Mouse (Mus musculus) lung, embryonic 16.5 days (tissue): Measurements from ENCODE around the gene Bfsp2. TPM values are rescaled to one million over a fixed set of nuclear protein-coding genes. Genes with fewer than 3 reads are reported as not detected.

Experiments used
- ATAC-seq: fragments of 200-750 bp; cut with Nextera tagmentation; 2 replicates; pipeline ENCODE4 v1.8.0; 2017; ENCODE audit warnings: low read depth, mild to moderate bottlenecking, moderate library complexity
- H3K27ac ChIP-seq: fragments of 300-500 bp; sonication (generic); 2 replicates; pipeline ENCODE4 v1.5.1; 2014; ENCODE audit warnings: mild to moderate bottlenecking, control low read depth, low read length
- H3K27me3 ChIP-seq: fragments of 300-500 bp; sonication (generic); 2 replicates; pipeline ENCODE4 v1.6.1; 2014; ENCODE audit warnings: low read depth, low read length, mixed read lengths; ENCODE audit not compliant: control insufficient read depth, insufficient read depth
- H3K36me3 ChIP-seq: fragments of 300-500 bp; sonication (generic); 2 replicates; pipeline ENCODE4 v1.6.1; 2014; ENCODE audit warnings: low read length; ENCODE audit not compliant: control insufficient read depth, insufficient read depth
- H3K4me1 ChIP-seq: fragments of 300-500 bp; sonication (generic); replicated peaks from 2 replicates; pipeline ENCODE4 v1.6.1; 2014; ENCODE audit warnings: low read length, mixed read lengths; ENCODE audit not compliant: control insufficient read depth, insufficient read depth
- H3K4me2 ChIP-seq: fragments of 300-500 bp; sonication (generic); 2 replicates; pipeline ENCODE4 v1.6.1; 2014; ENCODE audit warnings: low read depth, low read length, control low read depth
- H3K4me3 ChIP-seq: fragments of 300-500 bp; sonication (generic); 2 replicates; pipeline ENCODE4 v1.5.1; 2014; ENCODE audit warnings: mild to moderate bottlenecking, low read length, control low read depth
- H3K9ac ChIP-seq: fragments of 300-500 bp; sonication (generic); 2 replicates; pipeline ENCODE4 v1.6.1; 2014; ENCODE audit warnings: low read length, control low read depth
- H3K9me3 ChIP-seq: fragments of 300-500 bp; sonication (generic); 2 replicates; pipeline ENCODE4 v1.6.1; 2016; ENCODE audit warnings: low read length; ENCODE audit not compliant: control insufficient read depth
- WGBS: fragments of 180-500 bp; shearing (Covaris S2); extraction: QIAGEN DNeasy Blood & Tissue Kit; methylation state at CpG from one replicate; pipeline ENCODE4 v1.1.7; 2014; 5-methylcytosine and 5-hydroxymethylcytosine counted together
- polyA plus RNA-seq: library from polyadenylated mRNA; unstranded; fragments of >200 nt; fragmentation: Nextera tagmentation; extraction: Ambion mirVana; gene quantifications from 2 replicates; pipeline ENCODE4 v1.2.1, GENCODE M21; 2015

Gene Bfsp2
- polyA plus RNA-seq, 1 experiment from 2014 or later = 0.62 TPM

DNA sequence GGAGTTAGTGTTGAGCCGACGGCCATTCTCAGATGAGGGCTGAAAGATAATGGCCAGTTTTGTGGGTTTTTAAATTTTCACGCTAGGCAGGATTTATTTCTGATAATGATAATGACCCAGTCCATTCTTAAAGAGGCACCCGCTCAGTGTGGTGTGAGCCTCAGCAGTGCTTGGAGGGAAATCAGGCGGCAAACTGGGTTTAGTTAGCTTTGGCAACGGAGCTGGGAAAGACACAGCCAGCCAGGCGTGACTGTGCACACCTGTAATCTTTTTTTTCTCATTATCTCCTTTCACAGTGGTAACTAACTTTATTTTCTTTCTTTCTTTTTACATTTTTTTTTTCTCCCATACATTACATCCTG lies 36.4 kb downstream of the Bfsp2 start:
- Histone ChIP-seq H3K9ac (no peak overlapping the region), H3K4me2 (no peak overlapping the region), H3K27ac (no peak overlapping the region), H3K4me1 (peaks cover 17% of the 10 kb centered on the region), H3K9me3 (peaks cover 4% of the 10 kb centered on the region; the same call in 1 of the 2 replicates), H3K27me3 (no peaks in the 10 kb centered on the region), H3K36me3 (no peaks in the 10 kb centered on the region), H3K4me3 (no peak overlapping the region)
- no peak for ATAC-seq
- 55% methylated on average over 7 of the region's 7 CpGs for WGBS

DNA sequence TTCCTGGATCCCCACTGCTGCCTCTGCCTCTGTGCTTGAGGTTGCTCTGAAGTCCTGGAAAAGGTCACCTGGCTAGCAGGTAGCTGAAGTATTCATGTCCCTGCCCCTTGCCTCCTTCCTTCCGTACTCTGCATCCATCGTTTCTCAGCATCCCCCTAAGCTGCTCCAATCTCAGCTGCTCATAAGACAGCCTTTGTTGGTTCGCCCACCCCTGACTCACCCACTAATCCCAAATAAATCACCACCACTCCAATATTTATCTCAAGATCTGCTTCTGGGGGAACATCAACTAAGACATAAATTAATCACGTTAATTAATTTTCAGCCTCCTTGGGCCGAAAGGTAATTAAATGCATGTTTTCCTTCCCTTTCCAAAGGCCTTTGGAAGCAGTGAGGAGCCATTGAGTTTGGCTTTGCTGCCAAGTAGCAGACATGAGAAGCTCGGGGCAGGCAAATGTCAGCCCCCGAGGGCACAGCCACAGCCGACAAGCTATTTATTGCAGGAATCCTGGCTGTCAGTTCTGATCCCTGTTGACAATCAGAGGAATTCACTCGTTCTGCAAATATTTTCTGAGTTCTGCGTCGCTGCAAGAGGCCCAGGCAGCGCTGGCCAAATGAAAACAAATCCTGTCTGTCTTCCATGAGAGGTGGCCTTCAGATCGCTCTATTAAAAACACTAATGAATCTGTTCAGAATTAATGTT lies 36.9 kb downstream of the Bfsp2 start:
- no peak for ATAC-seq
- WGBS = 30% methylated on average over 13 of the region's 13 CpGs
- no peaks in the 10 kb centered on the region for H3K36me3 ChIP-seq
- H3K4me2 ChIP-seq = no peak overlapping the region
- H3K9ac ChIP-seq = no peak overlapping the region
- H3K27ac ChIP-seq = no peak overlapping the region
- H3K4me1 ChIP-seq = peaks cover 17% of the 10 kb centered on the region
- H3K4me3 ChIP-seq = no peak overlapping the region
- H3K9me3 ChIP-seq = peaks cover 4% of the 10 kb centered on the region; the same call in 1 of the 2 replicates
- H3K27me3 ChIP-seq = no peaks in the 10 kb centered on the region

DNA sequence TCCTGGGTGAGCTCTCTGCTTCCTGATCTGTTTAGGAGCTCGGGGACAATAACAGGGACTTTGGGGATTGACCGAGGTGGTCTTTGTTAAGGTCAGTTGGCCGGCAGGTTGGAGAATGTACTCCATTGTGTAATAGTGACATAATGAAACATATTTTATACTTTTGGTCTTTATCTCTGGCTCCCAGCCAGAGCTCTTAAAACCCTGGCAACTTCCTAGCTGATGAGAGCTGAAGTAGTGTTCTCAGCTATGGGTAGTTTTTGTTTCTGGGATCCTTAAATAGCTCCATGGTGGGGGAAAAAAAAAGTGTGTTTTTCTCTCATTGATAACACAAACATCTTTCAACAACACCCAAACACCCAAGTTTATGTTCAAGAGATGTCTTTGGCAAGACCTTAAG lies 39.6 kb downstream of the Bfsp2 start:
- H3K9me3 ChIP-seq = peaks cover 4% of the 10 kb centered on the region; the same call in 1 of the 2 replicates
- ATAC-seq = peak; percentile 64
- H3K4me2 ChIP-seq = no peak overlapping the region
- WGBS = 10% methylated on average over 3 of the region's 3 CpGs
- peaks cover 20% of the 10 kb centered on the region for H3K4me1 ChIP-seq
- H3K9ac ChIP-seq = no peak overlapping the region
- H3K27me3 ChIP-seq = no peaks in the 10 kb centered on the region
- no peak overlapping the region for H3K4me3 ChIP-seq
- H3K27ac ChIP-seq = no peak overlapping the region
- H3K36me3 ChIP-seq = no peaks in the 10 kb centered on the region

DNA sequence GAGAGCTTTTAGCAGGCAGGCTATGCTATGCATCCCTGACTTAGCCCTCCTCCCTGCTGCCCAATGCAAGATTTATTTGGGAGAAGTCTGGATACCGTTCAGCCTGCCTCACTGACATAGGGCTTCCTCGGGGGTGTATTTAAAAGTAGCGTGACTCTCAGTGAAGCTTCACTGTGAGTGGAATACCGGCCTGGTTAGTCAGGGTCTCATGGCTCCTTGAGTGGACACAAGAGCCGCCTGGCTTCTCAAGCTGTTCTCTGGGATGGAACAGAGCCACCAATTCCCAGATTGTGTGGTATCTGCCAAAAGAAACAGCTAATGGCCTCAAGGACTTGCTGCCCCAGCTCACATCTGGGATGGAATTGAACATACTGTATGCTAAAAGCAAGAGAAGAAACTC lies 43.1 kb downstream of the Bfsp2 start:
- ATAC-seq = no peak
- H3K4me1 ChIP-seq = peaks cover 26% of the 10 kb centered on the region
- no peaks in the 10 kb centered on the region for H3K9me3 ChIP-seq
- H3K4me2 ChIP-seq = no peak overlapping the region
- WGBS = 44% methylated on average over 5 of the region's 5 CpGs
- H3K4me3 ChIP-seq = no peak overlapping the region
- H3K27ac ChIP-seq = no peak overlapping the region
- H3K9ac ChIP-seq = no peak overlapping the region
- H3K27me3 ChIP-seq = no peaks in the 10 kb centered on the region
- no peaks in the 10 kb centered on the region for H3K36me3 ChIP-seq

DNA sequence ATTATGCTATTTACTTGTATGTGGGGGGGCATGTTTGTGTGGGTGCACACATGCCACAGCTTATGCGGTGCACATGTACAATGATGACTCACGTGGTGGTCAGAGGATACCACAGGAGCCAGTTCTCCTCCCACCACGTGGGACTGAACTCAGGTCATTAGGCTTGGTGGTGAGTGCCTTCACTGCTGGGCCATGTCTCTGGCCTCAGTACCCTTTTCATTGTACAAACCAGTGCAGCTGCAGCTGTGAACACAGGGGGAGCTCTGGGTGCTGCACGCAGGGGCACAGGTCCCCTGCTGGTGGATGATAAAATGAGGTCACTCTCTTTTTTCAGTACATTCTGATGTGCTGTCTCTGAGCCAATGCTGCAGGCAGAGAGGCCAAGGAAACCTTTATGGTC lies 46.1 kb downstream of the Bfsp2 start:
- no peaks in the 10 kb centered on the region for H3K9me3 ChIP-seq
- no peak overlapping the region for H3K4me3 ChIP-seq
- ATAC-seq = no peak
- peaks cover 15% of the 10 kb centered on the region for H3K4me1 ChIP-seq
- H3K27me3 ChIP-seq = no peaks in the 10 kb centered on the region
- H3K9ac ChIP-seq = no peak overlapping the region
- no peak overlapping the region for H3K27ac ChIP-seq
- H3K4me2 ChIP-seq = no peak overlapping the region
- H3K36me3 ChIP-seq = no peaks in the 10 kb centered on the region
- 38% methylated on average over 4 of the region's 4 CpGs for WGBS

DNA sequence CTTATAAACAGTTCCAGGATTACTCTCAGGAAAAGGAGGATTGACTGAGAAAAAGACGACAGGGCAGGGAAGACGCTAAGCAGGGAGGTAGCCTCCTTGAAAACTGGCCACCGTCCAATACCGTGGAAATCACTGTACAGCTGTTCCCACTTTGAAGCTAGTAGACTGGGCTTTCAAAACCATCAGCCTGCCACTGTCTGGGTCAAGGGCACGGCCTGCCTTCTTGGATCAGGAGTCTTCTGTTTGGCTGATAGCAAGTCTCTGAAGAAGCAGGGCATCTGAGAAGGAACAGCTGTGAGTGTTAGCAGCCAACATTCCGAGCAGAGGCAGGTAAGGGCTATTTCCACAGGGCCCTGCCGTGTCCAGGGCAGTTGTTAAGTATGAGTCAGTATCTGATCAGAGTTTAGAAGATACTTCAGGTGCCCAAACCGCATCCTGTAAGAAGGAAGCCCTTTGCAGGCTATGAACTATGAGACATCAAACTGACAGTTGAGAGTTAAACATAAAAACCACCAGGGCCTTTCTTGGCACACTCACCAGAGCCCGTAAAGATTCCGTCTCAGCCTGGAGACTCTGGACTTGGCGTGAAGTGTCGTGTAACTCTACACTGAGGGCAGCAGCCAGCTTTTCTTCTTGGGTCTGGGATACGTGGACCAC lies 48.0 kb downstream of the Bfsp2 start:
- Histone ChIP-seq H3K27ac (peak overlapping the region; percentile 70), H3K36me3 (no peaks in the 10 kb centered on the region), H3K4me3 (no peak overlapping the region), H3K9ac (no peak overlapping the region), H3K4me1 (peaks cover 15% of the 10 kb centered on the region), H3K27me3 (no peaks in the 10 kb centered on the region), H3K9me3 (no peaks in the 10 kb centered on the region), H3K4me2 (no peak overlapping the region)
- peak; percentile 57; the same call in 1 of the 2 replicates for ATAC-seq
- WGBS = 9% methylated on average over 13 of the region's 13 CpGs

DNA sequence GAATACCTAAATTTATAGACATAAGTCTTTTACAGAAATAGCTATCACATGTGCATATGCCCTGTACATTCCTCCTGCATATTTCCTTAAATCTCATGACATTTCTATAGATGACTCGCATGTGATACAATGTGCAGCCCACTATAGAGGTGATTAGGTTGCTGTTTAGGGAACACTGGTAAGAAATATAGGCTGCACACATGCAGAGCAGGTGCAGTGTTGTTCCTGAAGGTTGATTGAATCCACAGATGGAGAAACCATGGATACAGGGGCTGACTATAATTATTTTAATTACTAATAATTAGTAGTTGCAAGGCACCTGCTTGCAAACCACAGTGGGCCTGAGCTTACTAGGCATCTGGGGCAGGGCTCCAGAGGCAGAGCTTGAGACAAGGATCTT lies 48.5 kb downstream of the Bfsp2 start:
- no peaks in the 10 kb centered on the region for H3K27me3 ChIP-seq
- peaks cover 13% of the 10 kb centered on the region for H3K4me1 ChIP-seq
- no peaks in the 10 kb centered on the region for H3K36me3 ChIP-seq
- no peak overlapping the region for H3K27ac ChIP-seq
- 78% methylated on average over 1 of the region's 1 CpGs for WGBS
- H3K9me3 ChIP-seq = no peaks in the 10 kb centered on the region
- no peak for ATAC-seq
- no peak overlapping the region for H3K4me2 ChIP-seq
- no peak overlapping the region for H3K9ac ChIP-seq
- no peak overlapping the region for H3K4me3 ChIP-seq

DNA sequence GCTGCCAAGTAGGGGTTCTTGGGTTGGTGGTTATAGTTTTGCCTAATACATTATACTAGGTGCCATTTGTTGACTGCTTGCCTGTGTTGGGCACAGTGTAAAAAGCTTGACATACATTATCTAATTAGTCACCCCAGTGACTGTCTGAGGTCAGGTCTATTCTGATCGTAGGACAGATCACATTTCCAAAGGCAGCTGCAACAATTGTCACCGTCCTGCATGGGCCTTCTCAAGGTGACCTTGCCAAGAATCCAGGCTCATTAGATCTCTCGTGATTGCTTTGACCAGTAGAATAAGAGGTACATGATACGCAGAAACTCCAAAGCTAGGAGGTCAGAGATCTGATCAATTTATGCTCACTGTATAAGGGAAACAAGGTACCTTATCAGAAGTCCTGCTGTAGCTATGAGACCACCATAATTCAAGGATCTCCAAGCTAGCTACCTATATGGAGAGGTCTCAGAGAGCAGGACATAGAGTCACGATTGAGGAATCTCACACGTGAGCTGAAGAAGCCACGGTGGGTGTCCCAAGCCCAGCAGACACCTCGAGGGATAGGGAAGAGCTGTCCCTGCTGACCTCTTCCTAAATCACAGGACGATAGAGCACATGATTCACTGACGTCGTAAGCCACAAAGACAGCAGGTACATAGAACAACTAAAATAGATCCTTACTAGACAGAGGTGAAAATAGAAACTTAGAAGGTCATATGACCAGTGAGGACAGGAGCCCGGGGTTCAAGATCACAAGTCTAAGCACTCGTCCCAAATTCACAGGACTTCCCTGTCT lies 49.6 kb downstream of the Bfsp2 start:
- H3K27ac ChIP-seq = no peak overlapping the region
- WGBS = 77% methylated on average over 13 of the region's 13 CpGs
- H3K4me2 ChIP-seq = no peak overlapping the region
- no peaks in the 10 kb centered on the region for H3K27me3 ChIP-seq
- H3K4me3 ChIP-seq = no peak overlapping the region
- H3K9ac ChIP-seq = no peak overlapping the region
- no peaks in the 10 kb centered on the region for H3K36me3 ChIP-seq
- ATAC-seq = no peak
- peaks cover 15% of the 10 kb centered on the region for H3K4me1 ChIP-seq
- no peaks in the 10 kb centered on the region for H3K9me3 ChIP-seq

DNA sequence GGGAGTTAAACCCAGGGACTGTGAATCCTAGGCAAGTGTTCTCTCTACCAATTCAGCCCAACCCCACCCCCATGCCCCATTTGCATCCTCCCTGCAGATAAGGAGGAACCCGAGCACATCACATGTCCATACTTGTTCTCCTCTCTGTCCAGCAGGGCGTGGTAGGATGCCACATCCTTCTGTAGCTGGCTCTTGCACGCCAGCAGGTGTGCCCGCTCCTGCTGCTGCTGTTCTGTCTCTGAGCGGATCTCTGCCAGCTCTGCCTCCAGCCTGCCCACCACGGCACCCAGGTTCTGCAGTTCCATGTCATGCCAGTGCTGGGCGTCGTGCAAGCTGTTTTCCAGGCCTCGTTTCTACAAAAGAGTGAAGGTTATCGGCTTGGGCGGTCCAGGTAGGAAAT lies 53.8 kb downstream of the Bfsp2 start:
- no peak for ATAC-seq
- Histone ChIP-seq H3K27me3 (no peaks in the 10 kb centered on the region), H3K9ac (no peak overlapping the region), H3K27ac (no peak overlapping the region), H3K4me2 (no peak overlapping the region), H3K4me1 (peaks cover 7% of the 10 kb centered on the region; the same call in 1 of the 2 replicates), H3K9me3 (no peaks in the 10 kb centered on the region), H3K4me3 (no peak overlapping the region), H3K36me3 (no peaks in the 10 kb centered on the region)
- 84% methylated on average over 11 of the region's 11 CpGs for WGBS
